Mouse (Mus musculus) kidney, adult 2 months (tissue): ENCODE data around the gene Mast4. TPM values are rescaled to one million over a fixed set of nuclear protein-coding genes. Genes with fewer than 3 reads are reported as not detected.

Experiments
- DNase-seq: peaks from one replicate; pipeline ENCODE4 v3.0.0; 2021
- H3K27ac ChIP-seq: fragments of 200-500 bp; 2 replicates; pipeline ENCODE4 v1.5.1; 2012; ENCODE audit warnings: low read depth, low read length, control low read depth, inconsistent platforms; ENCODE audit not compliant: insufficient read depth
- H3K27me3 ChIP-seq: fragments of 200-500 bp; replicated peaks from 2 replicates; pipeline ENCODE4 v1.6.1; 2012; ENCODE audit warnings: mild to moderate bottlenecking, moderate library complexity, low read length, inconsistent platforms; ENCODE audit not compliant: control insufficient read depth, insufficient read depth
- H3K36me3 ChIP-seq: fragments of 200-500 bp; 2 replicates; pipeline ENCODE4 v1.6.1; 2012; ENCODE audit warnings: mild to moderate bottlenecking, moderate library complexity, low read length, inconsistent platforms; ENCODE audit not compliant: control insufficient read depth, insufficient read depth
- H3K4me1 ChIP-seq: fragments of 200-500 bp; 2 replicates; pipeline ENCODE4 v1.6.1; 2011; ENCODE audit warnings: low read length; ENCODE audit not compliant: control insufficient read depth, insufficient read depth
- H3K4me3 ChIP-seq: fragments of 200-500 bp; 2 replicates; pipeline ENCODE4 v1.5.1; 2011; ENCODE audit warnings: mild to moderate bottlenecking, low read depth, low read length, control low read depth; ENCODE audit not compliant: insufficient read depth
- CTCF ChIP-seq: fragments of 200-500 bp; conservative IDR thresholded peaks from 2 replicates; pipeline ENCODE4 v1.5.1; 2011; ENCODE audit warnings: low read depth, mild to moderate bottlenecking, control low read depth, low read length, moderate library complexity, mixed read lengths; ENCODE audit not compliant: insufficient read depth, insufficient read length
- POLR2A ChIP-seq: fragments of 200-500 bp; IDR thresholded peaks from one replicate; pipeline ENCODE4 v1.6.1; 2011; ENCODE audit warnings: low read depth, low read length, control low read depth
- WGBS: fragments of 180-500 bp; shearing (Covaris S2); methylation state at CpG from one replicate; pipeline ENCODE4 v1.1.7; 2018; 5-methylcytosine and 5-hydroxymethylcytosine counted together
- polyA plus RNA-seq: library from polyadenylated mRNA; depleted of rRNA; stranded (reverse); fragments of >200 nt; gene quantifications from 2 replicates; pipeline ENCODE4 v1.2.3, GENCODE M21; 2012

Mast4 gene
- polyA plus RNA-seq, 1 experiment, result 6.5 TPM

- DNase-seq, result no peak
- no peaks in the 10 kb centered on the region for H3K27me3 ChIP-seq
- TF ChIP-seq POLR2A (no peak), CTCF (no peak)
- 84% methylated on average over 5 of the region's 5 CpGs for WGBS
- H3K27ac ChIP-seq, result no peak overlapping the region
- no peaks in the 10 kb centered on the region for H3K4me1 ChIP-seq
- H3K36me3 ChIP-seq, result no peaks in the 10 kb centered on the region
- no peak overlapping the region for H3K4me3 ChIP-seq
Observed at GRCm38 (mm10) chr13:102973853-102974252, 360.4 kb downstream of the Mast4 start.

GRCm38 (mm10) chr13:102963471-102963870 is 370.8 kb downstream of the Mast4 start:
- H3K27ac ChIP-seq, result no peak overlapping the region
- no peaks in the 10 kb centered on the region for H3K27me3 ChIP-seq
- no peaks in the 10 kb centered on the region for H3K4me1 ChIP-seq
- no peak for DNase-seq
- H3K4me3 ChIP-seq, result no peak overlapping the region
- H3K36me3 ChIP-seq, result no peaks in the 10 kb centered on the region
- TF ChIP-seq POLR2A (no peak), CTCF (no peak)
- 88% methylated on average over 6 of the region's 6 CpGs for WGBS

- DNase-seq, result no peak
- Histone ChIP-seq H3K4me1 (no peaks in the 10 kb centered on the region), H3K36me3 (no peaks in the 10 kb centered on the region), H3K27me3 (no peaks in the 10 kb centered on the region), H3K4me3 (no peak overlapping the region), H3K27ac (no peak overlapping the region)
- TF ChIP-seq CTCF, result no peak
- no peak for TF ChIP-seq POLR2A
- 61% methylated on average over 19 of the region's 19 CpGs for WGBS
Observed at GRCm38 (mm10) chr13:102958273-102959270, 375.7 kb downstream of the Mast4 start.

GRCm38 (mm10) chr13:102957508-102958272 is 376.6 kb downstream of the Mast4 start:
- H3K4me1 ChIP-seq, result no peaks in the 10 kb centered on the region
- no peak overlapping the region for H3K4me3 ChIP-seq
- no peaks in the 10 kb centered on the region for H3K27me3 ChIP-seq
- no peak for TF ChIP-seq CTCF
- TF ChIP-seq POLR2A, result no peak
- no peak overlapping the region for H3K27ac ChIP-seq
- DNase-seq, result peak; percentile 8
- WGBS, result 26% methylated on average over 15 of the region's 15 CpGs
- H3K36me3 ChIP-seq, result no peaks in the 10 kb centered on the region

GRCm38 (mm10) chr13:102955506-102955905 is 378.8 kb downstream of the Mast4 start:
- DNase-seq, result no peak
- Histone ChIP-seq H3K4me1 (no peaks in the 10 kb centered on the region), H3K4me3 (no peak overlapping the region), H3K27ac (no peak overlapping the region), H3K27me3 (no peaks in the 10 kb centered on the region), H3K36me3 (no peaks in the 10 kb centered on the region)
- TF ChIP-seq CTCF (no peak), POLR2A (no peak)
- 96% methylated on average over 2 of the region's 2 CpGs for WGBS

- TF ChIP-seq CTCF, result no peak
- Histone ChIP-seq H3K4me3 (no peak overlapping the region), H3K36me3 (no peaks in the 10 kb centered on the region), H3K27ac (no peak overlapping the region), H3K27me3 (no peaks in the 10 kb centered on the region), H3K4me1 (peaks cover 8% of the 10 kb centered on the region; the same call in 1 of the 2 replicates)
- 33% methylated on average over 7 of the region's 7 CpGs for WGBS
- DNase-seq, result peak; percentile 68
Observed at GRCm38 (mm10) chr13:102949756-102950155, 384.5 kb downstream of the Mast4 start.

- Histone ChIP-seq H3K27ac (no peak overlapping the region), H3K36me3 (no peaks in the 10 kb centered on the region), H3K4me1 (peaks cover 8% of the 10 kb centered on the region; the same call in 1 of the 2 replicates), H3K27me3 (no peaks in the 10 kb centered on the region), H3K4me3 (no peak overlapping the region)
- DNase-seq, result no peak
- 85% methylated on average over 3 of the region's 3 CpGs for WGBS
- TF ChIP-seq POLR2A (no peak), CTCF (no peak)
Observed at GRCm38 (mm10) chr13:102948966-102949365, 385.3 kb downstream of the Mast4 start.
